Mouse (Mus musculus): ENCODE measurements around the gene Znfx1.

DNA sequence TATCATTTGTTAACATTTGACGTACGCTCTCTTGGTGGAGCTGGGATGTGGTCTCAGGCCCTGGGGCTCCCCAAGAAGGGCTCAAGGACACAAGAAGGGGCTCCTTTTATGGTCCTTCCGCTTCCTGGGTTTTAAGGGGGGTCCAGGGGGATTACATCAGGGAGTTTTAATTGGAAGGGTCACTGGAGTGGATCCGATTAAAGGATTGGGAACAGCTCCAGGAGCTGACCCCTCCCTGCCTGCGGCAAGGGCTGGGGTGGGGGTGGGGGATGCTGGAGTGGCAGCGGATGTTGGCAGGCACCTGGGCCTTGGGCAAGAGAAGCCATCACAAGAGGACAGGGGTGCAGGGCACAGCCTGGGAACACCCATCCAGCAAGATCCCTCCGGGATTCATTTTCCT, 49.4 kb upstream of the Znfx1 start:
- no peak for TF ChIP-seq CTCF (IDR thresholded peaks at IDR 0.05)
- TF ChIP-seq POLR2A (IDR thresholded peaks at IDR 0.05; ENCODE audit: insufficient read depth, low read depth, low read length) = no peak
- no peak for TF ChIP-seq EP300 (IDR thresholded peaks at IDR 0.05; ENCODE audit: insufficient read depth, low read depth, low read length)

All from heart, adult 2 months (tissue).